ENCODE assay signal across 19 mouse cellular contexts in the genomic region with DNA sequence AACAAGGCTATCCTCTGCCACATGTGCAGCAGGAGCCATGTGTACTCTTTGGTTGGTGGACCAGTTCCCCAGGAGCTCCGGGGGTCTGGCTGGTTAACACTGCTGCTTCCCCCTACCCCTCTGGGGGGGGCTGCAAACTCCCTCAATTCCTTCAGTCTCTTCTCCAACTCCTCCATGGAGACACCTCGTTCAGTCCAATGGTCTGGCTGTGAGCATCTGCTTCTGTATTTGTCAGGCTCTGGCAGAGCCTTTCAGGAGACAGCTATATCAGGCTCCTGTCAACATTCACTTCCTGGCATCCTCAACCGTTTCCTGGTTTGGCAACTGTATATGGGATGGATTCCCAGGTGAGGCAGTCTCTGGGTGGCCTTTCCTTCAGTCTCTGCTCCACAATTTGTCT.
DNase-seq lines count a peak whose midpoint lies in the region; ATAC-seq and TF ChIP-seq lines count a peak whose summit lies in the region.
"Had no signal": no experiment of that assay in that cellular context is flagged by ENCODE, and none has a peak within 500 bp of the region (broad histone marks: within the 10 kb centered on the region; RNA-seq: fewer than 3 reads in every experiment).

No protein-coding gene starts in this region.

- no peak for TF ChIP-seq POLR2A in cerebellum, adult 2 months (IDR thresholded peaks at IDR 0.05; ENCODE audit: borderline replicate concordance, insufficient read depth, low read length)

- peak; percentile 85 for ATAC-seq in cerebellum, adult (ENCODE audit: insufficient number of reproducible peaks, low FRiP score, low TSS enrichment)
- ATAC-seq in intestine, embryonic 15.5 days = no peak
- ATAC-seq: CD4-positive, CD25-positive, alpha-beta regulatory T cell, adult 4 months; forebrain, embryonic 14.5 days; hindbrain, embryonic 16.5 days had no signal

- H3K4me3 ChIP-seq in cerebellum, adult 2 months (replicated peaks; ENCODE audit: insufficient read depth, low read depth, low read length) = no peak overlapping the region
- H3K4me3 ChIP-seq in intestine, embryonic 15.5 days (replicated peaks) = no peak overlapping the region
- H3K4me3 ChIP-seq: embryonic facial prominence, embryonic 13.5 days; gastrocnemius, adult 2 months; heart, embryonic 13.5 days; hindbrain, embryonic 12.5 days had no signal

- H3K27ac ChIP-seq in cerebellum, adult 2 months (ENCODE audit: insufficient read depth, low read length) = no peak overlapping the region
- H3K27ac ChIP-seq in intestine, embryonic 15.5 days = no peak overlapping the region
- H3K27ac ChIP-seq: embryonic facial prominence, embryonic 13.5 days; gastrocnemius, adult 2 months; heart, embryonic 13.5 days; hindbrain, embryonic 12.5 days had no signal

- TF ChIP-seq CTCF in cerebellum, adult 2 months (IDR thresholded peaks at IDR 0.05; ENCODE audit: borderline replicate concordance, insufficient read depth, low read depth, low read length) = no peak

- no peaks in the 10 kb centered on the region for H3K27me3 ChIP-seq in cerebellum, adult 2 months (ENCODE audit: control insufficient read depth, insufficient read depth, low read length)
- H3K27me3 ChIP-seq in intestine, embryonic 15.5 days (replicated peaks) = no peaks in the 10 kb centered on the region
- H3K27me3 ChIP-seq: embryonic facial prominence, embryonic 13.5 days; heart, embryonic 13.5 days; hindbrain, embryonic 12.5 days had no signal

- H3K36me3 ChIP-seq in intestine, embryonic 15.5 days = no peaks in the 10 kb centered on the region
- H3K36me3 ChIP-seq: embryonic facial prominence, embryonic 13.5 days; G1E; heart, embryonic 13.5 days; hindbrain, embryonic 12.5 days had no signal

- no peak overlapping the region for H3K4me2 ChIP-seq in intestine, embryonic 15.5 days (replicated peaks)
- H3K4me2 ChIP-seq: embryonic facial prominence, embryonic 13.5 days; heart, embryonic 13.5 days; hindbrain, embryonic 12.5 days had no signal

- H3K9ac ChIP-seq in intestine, embryonic 15.5 days = no peak overlapping the region
- H3K9ac ChIP-seq: embryonic facial prominence, embryonic 13.5 days; heart, embryonic 13.5 days; hindbrain, embryonic 12.5 days had no signal

- H3K4me1 ChIP-seq in cerebellum, adult 2 months (ENCODE audit: control insufficient read depth, insufficient read depth, low read length) = peaks cover 3% of the 10 kb centered on the region; the same call in 1 of the 2 replicates
- H3K4me1 ChIP-seq in intestine, embryonic 15.5 days (replicated peaks) = no peaks in the 10 kb centered on the region
- H3K4me1 ChIP-seq: embryonic facial prominence, embryonic 13.5 days; heart, embryonic 13.5 days; hindbrain, embryonic 12.5 days had no signal

- no peaks in the 10 kb centered on the region for H3K9me3 ChIP-seq in intestine, embryonic 15.5 days
- H3K9me3 ChIP-seq: embryonic facial prominence, embryonic 13.5 days; heart, embryonic 13.5 days; hindbrain, embryonic 12.5 days had no signal

- 11% methylated on average over 3 of the region's 3 CpGs for WGBS in cerebellum, adult 2 months
- 66% methylated on average over 3 of the region's 3 CpGs for WGBS in intestine, embryonic 15.5 days

- no peak for DNase-seq in cerebellum, postnatal 4 days (ENCODE audit: low spot score in 2 of 2)
- peak; percentile 68 to 88 for DNase-seq in cerebellum, adult 2 months
- DNase-seq in cerebellum, postnatal 10 days = peak; percentile 39 to 48
- DNase-seq in layer of hippocampus, postnatal 36 days = no peak
- DNase-seq in urinary bladder, postnatal 14 days (ENCODE audit: low spot score) = no peak
- DNase-seq: B cell, adult 2 months; gastrocnemius, adult 2 months; gastrocnemius, postnatal 25 days; heart, postnatal 4 days; kidney, adult 18-20 months had no signal

Comparison
In these comparisons a context has a peak if more than half of its experiments do, and no peak if none do; other contexts are left out.
1. DNase-seq: peak in cerebellum, adult 2 months (2 of 2) and cerebellum, postnatal 10 days (2 of 2); none in cerebellum, postnatal 4 days (0 of 2), layer of hippocampus, postnatal 36 days (0 of 2) and urinary bladder, postnatal 14 days (single experiment).